Comparison of ENCODE assay signal across 9 mouse cellular contexts in genomic region chr14:17674335-17674734, GRCm38 (mm10).
"Had no signal": no experiment of that assay in that cellular context is flagged by ENCODE, and none has a peak within 500 bp of the region (broad histone marks: within the 10 kb centered on the region; RNA-seq: fewer than 3 reads in every experiment).

No protein-coding gene starts in this region.

- H3K4me1 ChIP-seq: limb, embryonic 10.5 days; liver, embryonic 15.5 days; midbrain, embryonic 13.5 days had no signal

- H3K27ac ChIP-seq: limb, embryonic 10.5 days; liver, embryonic 15.5 days; midbrain, embryonic 13.5 days had no signal

- ATAC-seq: lung, postnatal 0 days; midbrain, embryonic 13.5 days had no signal

- DNase-seq: lung, adult 2 months; lung, postnatal 36 days; right cerebral cortex, postnatal 14 days; thymus, postnatal 36 days had no signal

- H3K27me3 ChIP-seq: liver, embryonic 15.5 days; midbrain, embryonic 13.5 days had no signal

- H3K4me3 ChIP-seq: limb, embryonic 10.5 days; liver, embryonic 15.5 days; midbrain, embryonic 13.5 days had no signal

- H3K4me2 ChIP-seq: liver, embryonic 11.5 days; liver, embryonic 15.5 days; midbrain, embryonic 13.5 days had no signal

- H3K9ac ChIP-seq: liver, embryonic 15.5 days; midbrain, embryonic 13.5 days had no signal

- H3K36me3 ChIP-seq: limb, embryonic 10.5 days; liver, embryonic 15.5 days; midbrain, embryonic 13.5 days had no signal

- H3K9me3 ChIP-seq: limb, embryonic 10.5 days; liver, embryonic 15.5 days; midbrain, embryonic 13.5 days had no signal
